Mouse (Mus musculus) neural tube, embryonic 12.5 days (tissue): Measurements from ENCODE around the gene Pianp. TPM values are rescaled to one million over a fixed set of nuclear protein-coding genes. Genes with fewer than 3 reads are reported as not detected.

Source experiments
- ATAC-seq: fragments of 200-750 bp; cut with Nextera tagmentation; 2 replicates; pipeline ENCODE4 v1.8.0; 2017; ENCODE audit warnings: low read depth, mild to moderate bottlenecking, moderate TSS enrichment, moderate library complexity; ENCODE audit not compliant: low FRiP score
- H3K27ac ChIP-seq: fragments of 300-500 bp; sonication (generic); 2 replicates; pipeline ENCODE4 v1.5.1; 2016
- H3K27me3 ChIP-seq: fragments of 300-500 bp; sonication (generic); replicated peaks from 2 replicates; pipeline ENCODE4 v1.6.1; 2016; ENCODE audit warnings: mild to moderate bottlenecking
- H3K36me3 ChIP-seq: fragments of 300-500 bp; sonication (generic); 2 replicates; pipeline ENCODE4 v1.6.1; 2016; ENCODE audit warnings: mild to moderate bottlenecking
- H3K4me1 ChIP-seq: fragments of 300-500 bp; sonication (generic); 2 replicates; pipeline ENCODE4 v1.6.1; 2016
- H3K4me2 ChIP-seq: fragments of 300-500 bp; sonication (generic); replicated peaks from 2 replicates; pipeline ENCODE4 v1.6.1; 2016; ENCODE audit warnings: mild to moderate bottlenecking
- H3K4me3 ChIP-seq: fragments of 300-500 bp; sonication (generic); 2 replicates; pipeline ENCODE4 v1.5.1; 2016
- H3K9ac ChIP-seq: fragments of 300-500 bp; sonication (generic); 2 replicates; pipeline ENCODE4 v1.6.1; 2016; ENCODE audit warnings: mild to moderate bottlenecking
- H3K9me3 ChIP-seq: fragments of 300-500 bp; sonication (generic); 2 replicates; pipeline ENCODE4 v1.6.1; 2016; ENCODE audit warnings: mild to moderate bottlenecking
- WGBS: fragments of 180-500 bp; shearing (Covaris S2); methylation state at CpG from one replicate; pipeline ENCODE4 v1.1.7; 2016; 5-methylcytosine and 5-hydroxymethylcytosine counted together
- polyA plus RNA-seq: library from polyadenylated mRNA; unstranded; fragments of >200 nt; fragmentation: Nextera tagmentation; extraction: Ambion mirVana; gene quantifications from 2 replicates; pipeline ENCODE4 v1.2.1, GENCODE M21; 2016

The Pianp gene
- polyA plus RNA-seq, 1 experiment from 2014 or later = 9.8 TPM

GRCm38 (mm10) chr6:124992241-124992640 is 4.3 kb upstream of the Pianp start:
- no peaks in the 10 kb centered on the region for H3K36me3 ChIP-seq
- no peak overlapping the region for H3K9ac ChIP-seq
- WGBS = 84% methylated on average over 4 of the region's 4 CpGs
- peaks cover 49% of the 10 kb centered on the region for H3K27me3 ChIP-seq
- H3K9me3 ChIP-seq = peaks cover 8% of the 10 kb centered on the region
- no peak overlapping the region for H3K27ac ChIP-seq
- H3K4me3 ChIP-seq = no peak overlapping the region
- no peak overlapping the region for H3K4me2 ChIP-seq
- no peak for ATAC-seq
- peaks cover 9% of the 10 kb centered on the region; the same call in 1 of the 2 replicates for H3K4me1 ChIP-seq

GRCm38 (mm10) chr6:124993365-124993764 is 3.1 kb upstream of the Pianp start:
- WGBS = 83% methylated on average over 9 of the region's 9 CpGs
- H3K9ac ChIP-seq = no peak overlapping the region

GRCm38 (mm10) chr6:124993876-124994275 is 2.6 kb upstream of the Pianp start:
- Histone ChIP-seq H3K27ac (no peak overlapping the region), H3K4me3 (no peak overlapping the region), H3K9ac (peak overlapping the region; percentile 49; the same call in 1 of the 2 replicates), H3K4me2 (peak overlapping the region; percentile 28; the same call in 1 of the 2 replicates), H3K9me3 (peaks cover 8% of the 10 kb centered on the region), H3K4me1 (peaks cover 10% of the 10 kb centered on the region; the same call in 1 of the 2 replicates), H3K36me3 (no peaks in the 10 kb centered on the region), H3K27me3 (peaks cover 65% of the 10 kb centered on the region)
- 17% methylated on average over 11 of the region's 11 CpGs for WGBS
- ATAC-seq = no peak

More at GRCm38 (mm10) chr6:124993365-124993764, 3.1 kb upstream of the Pianp start:
- H3K4me1 ChIP-seq = peaks cover 10% of the 10 kb centered on the region; the same call in 1 of the 2 replicates
- no peak overlapping the region for H3K27ac ChIP-seq
- no peaks in the 10 kb centered on the region for H3K36me3 ChIP-seq
- peaks cover 60% of the 10 kb centered on the region for H3K27me3 ChIP-seq
- peaks cover 8% of the 10 kb centered on the region for H3K9me3 ChIP-seq
- H3K4me2 ChIP-seq = no peak overlapping the region
- no peak for ATAC-seq
- no peak overlapping the region for H3K4me3 ChIP-seq

GRCm38 (mm10) chr6:124995246-124995645 is 1.2 kb upstream of the Pianp start:
- Histone ChIP-seq H3K4me2 (no peak overlapping the region), H3K27me3 (peaks cover 79% of the 10 kb centered on the region), H3K36me3 (no peaks in the 10 kb centered on the region), H3K4me1 (peaks cover 10% of the 10 kb centered on the region; the same call in 1 of the 2 replicates), H3K4me3 (no peak overlapping the region), H3K9ac (no peak overlapping the region), H3K9me3 (peaks cover under 1% of the 10 kb centered on the region; the same call in 1 of the 2 replicates), H3K27ac (no peak overlapping the region)
- WGBS = 81% methylated on average over 7 of the region's 7 CpGs
- ATAC-seq = no peak

GRCm38 (mm10) chr6:124995831-124996403 is 577 bp upstream of the Pianp start:
- 49% methylated on average over 8 of the region's 8 CpGs for WGBS
- ATAC-seq = no peak
- Histone ChIP-seq H3K4me1 (peaks cover 10% of the 10 kb centered on the region; the same call in 1 of the 2 replicates), H3K27me3 (peaks cover 82% of the 10 kb centered on the region), H3K4me2 (peak overlapping the region; percentile 99), H3K27ac (no peak overlapping the region), H3K4me3 (no peak overlapping the region), H3K9ac (no peak overlapping the region), H3K36me3 (no peaks in the 10 kb centered on the region), H3K9me3 (no peaks in the 10 kb centered on the region)

- Histone ChIP-seq H3K4me2 (peak overlapping the region; percentile 99), H3K9me3 (no peaks in the 10 kb centered on the region), H3K27me3 (peaks cover 90% of the 10 kb centered on the region), H3K27ac (no peak overlapping the region), H3K36me3 (no peaks in the 10 kb centered on the region), H3K4me1 (peaks cover 10% of the 10 kb centered on the region; the same call in 1 of the 2 replicates), H3K9ac (no peak overlapping the region), H3K4me3 (peak overlapping the region; percentile 61)
- 6% methylated on average over 8 of the region's 8 CpGs for WGBS
- ATAC-seq = no peak
Measured at GRCm38 (mm10) chr6:124998066-124998465, 1.6 kb downstream of the Pianp start.

GRCm38 (mm10) chr6:124999091-124999490 is 2.6 kb downstream of the Pianp start:
- Histone ChIP-seq H3K4me3 (no peak overlapping the region), H3K4me1 (peaks cover 10% of the 10 kb centered on the region), H3K4me2 (no peak overlapping the region), H3K36me3 (no peaks in the 10 kb centered on the region), H3K9me3 (no peaks in the 10 kb centered on the region), H3K9ac (no peak overlapping the region), H3K27ac (no peak overlapping the region), H3K27me3 (peaks cover 81% of the 10 kb centered on the region)
- 37% methylated on average over 14 of the region's 14 CpGs for WGBS
- ATAC-seq = no peak

GRCm38 (mm10) chr6:124999546-124999945 is 3.1 kb downstream of the Pianp start:
- Histone ChIP-seq H3K9ac (no peak overlapping the region), H3K27ac (no peak overlapping the region), H3K36me3 (no peaks in the 10 kb centered on the region), H3K4me2 (no peak overlapping the region), H3K4me1 (peaks cover 13% of the 10 kb centered on the region), H3K27me3 (peaks cover 77% of the 10 kb centered on the region), H3K9me3 (no peaks in the 10 kb centered on the region), H3K4me3 (no peak overlapping the region)
- WGBS = 37% methylated on average over 10 of the region's 10 CpGs
- no peak for ATAC-seq

- H3K27ac ChIP-seq = no peak overlapping the region
- no peaks in the 10 kb centered on the region for H3K36me3 ChIP-seq
- no peak overlapping the region for H3K4me3 ChIP-seq
- no peak for ATAC-seq
- H3K4me1 ChIP-seq = peaks cover 9% of the 10 kb centered on the region
- no peaks in the 10 kb centered on the region for H3K9me3 ChIP-seq
- H3K27me3 ChIP-seq = peaks cover 37% of the 10 kb centered on the region
- WGBS = 41% methylated on average over 3 of the region's 3 CpGs
- H3K9ac ChIP-seq = no peak overlapping the region
- H3K4me2 ChIP-seq = no peak overlapping the region
Measured at GRCm38 (mm10) chr6:125003706-125004105, 7.2 kb downstream of the Pianp start.

- Histone ChIP-seq H3K4me3 (no peak overlapping the region), H3K9ac (no peak overlapping the region), H3K9me3 (no peaks in the 10 kb centered on the region), H3K27ac (no peak overlapping the region), H3K36me3 (no peaks in the 10 kb centered on the region), H3K4me1 (peaks cover 13% of the 10 kb centered on the region), H3K27me3 (peaks cover 23% of the 10 kb centered on the region), H3K4me2 (no peak overlapping the region)
- WGBS = 25% methylated on average over 3 of the region's 3 CpGs
- ATAC-seq = no peak
Measured at GRCm38 (mm10) chr6:125005086-125005485, 8.6 kb downstream of the Pianp start.

- Histone ChIP-seq H3K9me3 (no peaks in the 10 kb centered on the region), H3K27me3 (0 out of 2 replicates have a peak, but pooled peaks cover 1% of the 10 kb centered on the region), H3K4me1 (peaks cover 24% of the 10 kb centered on the region), H3K4me2 (peak overlapping the region; percentile 65), H3K27ac (peak overlapping the region; percentile 67; the same call in 1 of the 2 replicates), H3K9ac (peak overlapping the region; percentile 47), H3K36me3 (peaks cover 16% of the 10 kb centered on the region), H3K4me3 (peak overlapping the region; percentile 93)
- 50% methylated on average over 13 of the region's 13 CpGs for WGBS
- ATAC-seq = peak; percentile 0; the same call in 1 of the 2 replicates
Measured at GRCm38 (mm10) chr6:125008060-125008459, 11.6 kb downstream of the Pianp start.

GRCm38 (mm10) chr6:125008586-125009128 is 12.2 kb downstream of the Pianp start:
- Histone ChIP-seq H3K27me3 (no peaks in the 10 kb centered on the region), H3K36me3 (peaks cover 22% of the 10 kb centered on the region), H3K27ac (peak overlapping the region; percentile 96), H3K4me3 (peak overlapping the region; percentile 93), H3K9ac (peak overlapping the region; percentile 98), H3K9me3 (no peaks in the 10 kb centered on the region), H3K4me1 (peaks cover 24% of the 10 kb centered on the region), H3K4me2 (peak overlapping the region; percentile 65)
- peak; percentile 98 for ATAC-seq
- whole genome bisulfite sequencing = under 1% methylated on average over 33 of the region's 34 CpGs

- H3K9me3 ChIP-seq = no peaks in the 10 kb centered on the region
- H3K36me3 ChIP-seq = peaks cover 25% of the 10 kb centered on the region
- no peaks in the 10 kb centered on the region for H3K27me3 ChIP-seq
- 0% methylated on average over 2 of the region's 3 CpGs for WGBS
- ATAC-seq = no peak
- H3K9ac ChIP-seq = peak within 1 kb of the TSS; percentile 98
- H3K27ac ChIP-seq = peak within 1 kb of the TSS; percentile 96
- H3K4me3 ChIP-seq = peak within 1 kb of the TSS; percentile 93
- peaks cover 24% of the 10 kb centered on the region for H3K4me1 ChIP-seq
- H3K4me2 ChIP-seq = peak within 1 kb of the TSS; percentile 65
Measured at GRCm38 (mm10) chr6:125009129-125009180, 12.5 kb downstream of the Pianp start, which contains the start of gene Zfp384. TSS of gene Zfp384 (plus strand) at chr6:125009145.
